Mouse (Mus musculus) lung, postnatal 0 days (tissue): ENCODE data around the gene Hoxa2. TPM values are rescaled to one million over a fixed set of nuclear protein-coding genes. Genes with fewer than 3 reads are reported as not detected.

Experiments
- ATAC-seq: fragments of 200-750 bp; cut with Nextera tagmentation; 2 replicates; pipeline ENCODE4 v1.8.0; 2017; ENCODE audit warnings: moderate library complexity
- DNase-seq: peaks from one replicate; pipeline ENCODE4 v3.0.0-alpha.2; 2016; ENCODE audit warnings: low spot score
- H3K27ac ChIP-seq: fragments of 300-500 bp; sonication (generic); 2 replicates; pipeline ENCODE4 v1.5.1; 2014; ENCODE audit warnings: antibody characterized with exemption, mild to moderate bottlenecking, low read length, mixed read lengths
- H3K27me3 ChIP-seq: fragments of 300-500 bp; sonication (generic); replicated peaks from 2 replicates; pipeline ENCODE4 v1.6.1; 2014; ENCODE audit warnings: low read length, mixed read lengths; ENCODE audit not compliant: insufficient read depth
- H3K36me3 ChIP-seq: fragments of 300-500 bp; sonication (generic); 2 replicates; pipeline ENCODE4 v1.6.1; 2014; ENCODE audit warnings: low read length, mixed read lengths; ENCODE audit not compliant: insufficient read depth
- H3K4me1 ChIP-seq: fragments of 300-500 bp; sonication (generic); 2 replicates; pipeline ENCODE4 v1.6.1; 2014; ENCODE audit warnings: antibody characterized with exemption, low read depth, low read length, mixed read lengths; ENCODE audit not compliant: insufficient read depth
- H3K4me2 ChIP-seq: fragments of 300-500 bp; sonication (generic); replicated peaks from 2 replicates; pipeline ENCODE4 v1.6.1; 2014; ENCODE audit warnings: low read depth, mild to moderate bottlenecking, low read length, moderate library complexity, mixed read lengths
- H3K4me3 ChIP-seq: fragments of 300-500 bp; sonication (generic); 2 replicates; pipeline ENCODE4 v1.5.1; 2014; ENCODE audit warnings: low read depth, low read length
- H3K9ac ChIP-seq: fragments of 300-500 bp; sonication (generic); replicated peaks from 2 replicates; pipeline ENCODE4 v1.6.1; 2014; ENCODE audit warnings: low read depth, mild to moderate bottlenecking
- H3K9me3 ChIP-seq: fragments of 300-500 bp; sonication (generic); 2 replicates; pipeline ENCODE4 v1.6.1; 2016; ENCODE audit warnings: low read length, mixed read lengths
- CTCF ChIP-seq: IDR thresholded peaks from 2 replicates; pipeline ENCODE4 v1.5.1; 2016; ENCODE audit warnings: antibody characterized with exemption, mild to moderate bottlenecking
- EP300 ChIP-seq: IDR thresholded peaks from 2 replicates; pipeline ENCODE4 v1.6.1; 2016; ENCODE audit warnings: antibody characterized with exemption, mild to moderate bottlenecking, control low read depth
- WGBS: fragments of 180-500 bp; shearing (Covaris S2); extraction: QIAGEN DNeasy Blood & Tissue Kit; methylation state at CpG from one replicate; pipeline ENCODE4 v1.1.7; 2014; 5-methylcytosine and 5-hydroxymethylcytosine counted together
- polyA plus RNA-seq: library from polyadenylated mRNA; unstranded; fragments of >200 nt; fragmentation: Nextera tagmentation; extraction: Ambion mirVana; gene quantifications from 2 replicates; pipeline ENCODE4 v1.2.1, GENCODE M21; 2015

Gene Hoxa2
- polyA plus RNA-seq, 1 experiment from 2014 or later = 7.2 TPM

GRCm38 (mm10) chr6:52189909-52190308, 25.3 kb upstream of the Hoxa2 start:
- 0 out of 2 replicates have a peak overlapping the region, but pooled peaks have one; percentile 79 for H3K9ac ChIP-seq
- 0 out of 2 replicates have a peak, but pooled peaks cover 13% of the 10 kb centered on the region for H3K27me3 ChIP-seq
- WGBS = 15% methylated on average over 8 of the region's 8 CpGs
- no peak for ATAC-seq
- peaks cover 3% of the 10 kb centered on the region; the same call in 1 of the 2 replicates for H3K4me1 ChIP-seq
- no peaks in the 10 kb centered on the region for H3K36me3 ChIP-seq
- peak overlapping the region; percentile 62; the same call in 1 of the 2 replicates for H3K4me3 ChIP-seq
- no peaks in the 10 kb centered on the region for H3K9me3 ChIP-seq
- H3K4me2 ChIP-seq = peak overlapping the region; percentile 90
- peak overlapping the region; percentile 93 for H3K27ac ChIP-seq
- TF ChIP-seq EP300 (no peak), CTCF (no peak)
- no peak for DNase-seq

DNA sequence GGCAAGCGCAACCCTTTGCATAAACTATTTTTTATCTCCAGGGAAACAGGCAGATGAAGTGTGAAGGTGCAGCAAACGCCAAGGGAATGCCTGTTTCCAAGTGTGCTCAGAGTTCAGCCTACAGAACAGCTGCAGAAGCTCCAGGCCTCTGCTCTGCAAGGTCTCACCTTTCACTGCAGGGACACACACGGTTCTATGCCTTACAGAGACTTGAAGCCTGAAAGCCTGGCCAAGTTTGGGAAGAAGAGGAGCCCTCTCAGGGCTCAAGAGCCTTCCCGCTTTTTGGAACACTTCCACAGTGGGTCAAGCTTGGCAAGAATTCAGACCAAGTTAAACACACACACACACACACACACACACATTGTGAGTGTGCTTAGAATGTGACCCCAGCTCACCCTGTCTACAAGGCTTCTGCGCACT, 24.6 kb upstream of the Hoxa2 start:
- Histone ChIP-seq H3K27me3 (peaks cover 14% of the 10 kb centered on the region; the same call in 1 of the 2 replicates), H3K9ac (no peak overlapping the region), H3K4me1 (peaks cover 9% of the 10 kb centered on the region; the same call in 1 of the 2 replicates), H3K4me2 (no peak overlapping the region), H3K9me3 (no peaks in the 10 kb centered on the region), H3K36me3 (no peaks in the 10 kb centered on the region), H3K4me3 (no peak overlapping the region), H3K27ac (peak overlapping the region; percentile 93)
- ATAC-seq (peak; percentile 79), DNase-seq (peak; percentile 92)
- 11% methylated on average over 5 of the region's 5 CpGs for WGBS
- peak; percentile 23; the same call in 1 of the 2 replicates for TF ChIP-seq EP300
- no peak for TF ChIP-seq CTCF

- H3K4me3 ChIP-seq = no peak overlapping the region
- 69% methylated on average over 1 of the region's 1 CpGs for whole genome bisulfite sequencing
- no peak overlapping the region for H3K4me2 ChIP-seq
- no peak overlapping the region for H3K27ac ChIP-seq
- peak; percentile 36 for TF ChIP-seq CTCF
- TF ChIP-seq EP300 = no peak
- no peak overlapping the region for H3K9ac ChIP-seq
- DNase-seq = no peak
- peaks cover 9% of the 10 kb centered on the region; the same call in 1 of the 2 replicates for H3K4me1 ChIP-seq
- no peaks in the 10 kb centered on the region for H3K9me3 ChIP-seq
- no peak for ATAC-seq
- peaks cover 19% of the 10 kb centered on the region for H3K27me3 ChIP-seq
- no peaks in the 10 kb centered on the region for H3K36me3 ChIP-seq
Measured at GRCm38 (mm10) chr6:52186500-52186899, 21.9 kb upstream of the Hoxa2 start.

DNA sequence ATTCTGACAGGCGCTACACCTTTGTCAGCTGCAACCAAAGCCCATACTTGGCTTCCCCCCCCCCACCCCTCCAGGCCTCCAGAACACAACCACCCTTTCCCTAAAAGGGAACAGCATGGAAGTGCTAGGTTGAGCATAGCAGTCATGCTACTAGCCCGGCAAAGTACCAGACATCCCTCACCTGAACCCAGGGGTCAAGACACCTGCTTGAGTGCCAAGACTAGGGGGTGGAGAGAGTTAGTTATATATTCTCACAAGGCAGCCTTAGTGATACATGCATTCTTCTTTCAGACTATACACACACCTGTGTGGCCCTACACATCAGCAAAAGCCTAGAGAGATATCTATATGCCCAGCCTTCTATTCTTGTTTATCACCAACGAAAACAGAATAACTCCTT, 21.2 kb upstream of the Hoxa2 start:
- Histone ChIP-seq H3K36me3 (no peaks in the 10 kb centered on the region), H3K27me3 (peaks cover 20% of the 10 kb centered on the region), H3K4me3 (no peak overlapping the region), H3K27ac (no peak overlapping the region), H3K9me3 (no peaks in the 10 kb centered on the region), H3K4me1 (peaks cover 9% of the 10 kb centered on the region; the same call in 1 of the 2 replicates), H3K9ac (no peak overlapping the region), H3K4me2 (peak overlapping the region; percentile 29; the same call in 1 of the 2 replicates)
- DNase-seq (no peak), ATAC-seq (no peak)
- TF ChIP-seq EP300 = no peak
- no peak for TF ChIP-seq CTCF
- WGBS = 36% methylated on average over 3 of the region's 3 CpGs

DNA sequence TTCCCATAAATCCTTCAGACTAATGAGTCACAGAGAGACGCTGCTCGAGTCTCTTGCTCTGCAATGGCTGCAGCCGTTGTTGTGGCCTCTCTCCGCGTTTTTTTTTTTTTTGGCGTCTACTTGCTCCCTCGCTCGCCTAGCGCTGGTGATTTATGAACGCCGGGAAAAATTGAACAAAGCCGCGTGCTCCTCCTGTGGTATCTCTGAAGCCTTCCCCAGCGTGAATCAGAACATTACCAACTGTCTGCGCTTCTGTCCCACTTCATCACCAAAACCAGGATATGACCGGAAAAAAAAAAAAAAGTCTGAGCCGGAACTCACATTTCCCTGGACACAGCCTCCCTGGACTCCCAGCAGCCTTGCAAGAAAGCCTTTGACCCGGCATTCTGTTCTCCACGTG, 20.6 kb upstream of the Hoxa2 start:
- ATAC-seq (peak; percentile 11; the same call in 1 of the 2 replicates), DNase-seq (peak; percentile 73)
- no peak overlapping the region for H3K27ac ChIP-seq
- WGBS = 2% methylated on average over 19 of the region's 19 CpGs
- no peaks in the 10 kb centered on the region for H3K9me3 ChIP-seq
- peaks cover 9% of the 10 kb centered on the region; the same call in 1 of the 2 replicates for H3K4me1 ChIP-seq
- no peak overlapping the region for H3K9ac ChIP-seq
- no peaks in the 10 kb centered on the region for H3K36me3 ChIP-seq
- H3K4me2 ChIP-seq = peak overlapping the region; percentile 29
- TF ChIP-seq CTCF (no peak), EP300 (no peak)
- 0 out of 2 replicates have a peak overlapping the region, but pooled peaks have one; percentile 8 for H3K4me3 ChIP-seq
- peaks cover 20% of the 10 kb centered on the region for H3K27me3 ChIP-seq

GRCm38 (mm10) chr6:52184668-52185067, 20.0 kb upstream of the Hoxa2 start:
- Histone ChIP-seq H3K27ac (peak overlapping the region; percentile 26; the same call in 1 of the 2 replicates), H3K4me1 (0 out of 2 replicates have a peak, but pooled peaks cover 6% of the 10 kb centered on the region)

More at GRCm38 (mm10) chr6:52184668-52185067, 20.0 kb upstream of the Hoxa2 start:
- TF ChIP-seq EP300 = no peak
- TF ChIP-seq CTCF = no peak
- WGBS = 31% methylated on average over 5 of the region's 6 CpGs
- Histone ChIP-seq H3K4me2 (no peak overlapping the region; the same call in 1 of the 2 replicates), H3K9ac (no peak overlapping the region), H3K9me3 (no peaks in the 10 kb centered on the region), H3K27me3 (peaks cover 20% of the 10 kb centered on the region), H3K4me3 (no peak overlapping the region), H3K36me3 (no peaks in the 10 kb centered on the region)
- no peak for DNase-seq
- ATAC-seq = no peak
